Mouse (Mus musculus) kidney, postnatal 0 days (tissue): Measurements from ENCODE around the gene Cacul1. TPM values are rescaled to one million over a fixed set of nuclear protein-coding genes. Genes with fewer than 3 reads are reported as not detected.

ENCODE experiments used
- ATAC-seq: fragments of 200-750 bp; cut with Nextera tagmentation; replicated peaks from 2 replicates; pipeline ENCODE4 v1.8.0; 2017; ENCODE audit warnings: low read depth, moderate number of reproducible peaks, moderate TSS enrichment, moderate library complexity; ENCODE audit not compliant: low FRiP score
- DNase-seq: peaks from one replicate; pipeline ENCODE4 v3.0.0-alpha.2; 2016; ENCODE audit warnings: low spot score
- H3K27ac ChIP-seq: fragments of 300-500 bp; sonication (generic); 2 replicates; pipeline ENCODE4 v1.5.1; 2014; ENCODE audit warnings: mild to moderate bottlenecking
- H3K27me3 ChIP-seq: fragments of 300-500 bp; sonication (generic); 2 replicates; pipeline ENCODE4 v1.6.1; 2014; ENCODE audit warnings: low read length, mixed read lengths; ENCODE audit not compliant: insufficient read depth
- H3K36me3 ChIP-seq: fragments of 300-500 bp; sonication (generic); 2 replicates; pipeline ENCODE4 v1.6.1; 2014; ENCODE audit warnings: low read length, mixed read lengths; ENCODE audit not compliant: insufficient read depth
- H3K4me1 ChIP-seq: fragments of 300-500 bp; sonication (generic); replicated peaks from 2 replicates; pipeline ENCODE4 v1.6.1; 2014; ENCODE audit warnings: antibody characterized with exemption, low read length, mixed read lengths; ENCODE audit not compliant: insufficient read depth
- H3K4me2 ChIP-seq: fragments of 300-500 bp; sonication (generic); 2 replicates; pipeline ENCODE4 v1.6.1; 2014; ENCODE audit warnings: mild to moderate bottlenecking, low read length, moderate library complexity, mixed read lengths
- H3K4me3 ChIP-seq: fragments of 300-500 bp; sonication (generic); replicated peaks from 2 replicates; pipeline ENCODE4 v1.5.1; 2014; ENCODE audit warnings: low read depth, low read length
- H3K9ac ChIP-seq: fragments of 300-500 bp; sonication (generic); 2 replicates; pipeline ENCODE4 v1.6.1; 2014; ENCODE audit warnings: low read depth, low read length
- H3K9me3 ChIP-seq: fragments of 300-500 bp; sonication (generic); replicated peaks from 2 replicates; pipeline ENCODE4 v1.6.1; 2016; ENCODE audit warnings: low read length, inconsistent platforms, mixed read lengths
- CTCF ChIP-seq: IDR thresholded peaks from 2 replicates; pipeline ENCODE4 v1.5.1; 2016; ENCODE audit warnings: antibody characterized with exemption, low read depth, mild to moderate bottlenecking, moderate library complexity
- WGBS: fragments of 180-500 bp; shearing (Covaris S2); extraction: QIAGEN DNeasy Blood & Tissue Kit; methylation state at CpG from one replicate; pipeline ENCODE4 v1.1.7; 2014; 5-methylcytosine and 5-hydroxymethylcytosine counted together
- microRNA-seq: library from miRNA; unstranded; fragments of <30 nt; microRNA quantifications from one replicate; pipeline ENCODE4, GENCODE M21; 2016
- polyA plus RNA-seq: library from polyadenylated mRNA; unstranded; fragments of >200 nt; fragmentation: Nextera tagmentation; extraction: Ambion mirVana; gene quantifications from 2 replicates; pipeline ENCODE4 v1.2.1, GENCODE M21; 2015

Cacul1 gene
- polyA plus RNA-seq, 1 experiment from 2014 or later = 20.0 TPM

DNA sequence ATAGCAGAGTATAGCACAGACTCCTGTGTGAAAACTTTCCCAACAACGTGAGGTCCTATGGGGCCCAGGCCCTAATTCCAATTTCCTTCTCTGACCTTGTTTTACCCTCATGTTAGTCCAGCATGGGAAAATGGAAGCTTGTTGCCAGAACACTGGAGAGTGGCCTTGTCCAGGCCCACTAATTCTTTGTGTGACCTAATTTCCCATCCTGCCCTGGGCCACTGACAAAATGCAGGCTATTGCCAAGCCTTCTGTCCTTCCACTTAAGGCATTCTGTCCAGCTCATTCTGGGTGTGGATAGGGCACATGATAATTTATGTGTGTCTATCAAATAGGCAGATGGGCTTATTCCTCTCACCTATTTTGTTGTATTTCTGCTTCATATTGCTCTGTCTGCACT, 91.3 kb downstream of the Cacul1 start:
- no peak overlapping the region for H3K27ac ChIP-seq
- 88% methylated on average over 1 of the region's 1 CpGs for WGBS

DNA sequence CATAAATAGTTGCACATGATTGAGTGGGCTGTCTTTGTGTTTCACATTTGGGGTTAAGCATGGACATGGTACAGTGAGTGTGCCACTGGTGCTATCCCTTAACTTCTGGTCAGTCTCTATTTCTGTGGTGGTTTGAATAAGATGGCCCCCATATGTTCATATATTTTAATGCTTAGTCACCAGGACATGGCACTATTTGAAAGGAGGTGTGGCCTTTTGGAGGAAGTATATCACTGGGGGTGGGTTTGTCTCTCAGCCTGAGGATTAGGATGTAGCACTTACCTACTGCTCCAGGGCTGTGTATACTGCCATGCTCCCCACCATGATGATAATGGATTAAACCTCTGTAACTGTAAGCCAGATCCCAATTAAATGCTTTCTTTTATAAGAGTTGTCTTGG, 95.6 kb downstream of the Cacul1 start:
- H3K27me3 ChIP-seq = no peaks in the 10 kb centered on the region
- TF ChIP-seq CTCF = no peak
- DNase-seq = no peak
- H3K4me2 ChIP-seq = no peak overlapping the region
- no peak overlapping the region for H3K4me3 ChIP-seq
- H3K36me3 ChIP-seq = no peaks in the 10 kb centered on the region
- ATAC-seq = no peak
- no peaks in the 10 kb centered on the region for H3K4me1 ChIP-seq
- no peaks in the 10 kb centered on the region for H3K9me3 ChIP-seq
- no peak overlapping the region for H3K27ac ChIP-seq
- H3K9ac ChIP-seq = no peak overlapping the region

More for the DNA sequence above, 91.3 kb downstream of the Cacul1 start:
- H3K27me3 ChIP-seq = no peaks in the 10 kb centered on the region
- no peaks in the 10 kb centered on the region for H3K36me3 ChIP-seq
- no peak for TF ChIP-seq CTCF
- no peak overlapping the region for H3K4me3 ChIP-seq
- H3K9ac ChIP-seq = no peak overlapping the region
- no peak overlapping the region for H3K4me2 ChIP-seq
- H3K9me3 ChIP-seq = no peaks in the 10 kb centered on the region
- ATAC-seq = no peak
- DNase-seq = no peak
- H3K4me1 ChIP-seq = no peaks in the 10 kb centered on the region

DNA sequence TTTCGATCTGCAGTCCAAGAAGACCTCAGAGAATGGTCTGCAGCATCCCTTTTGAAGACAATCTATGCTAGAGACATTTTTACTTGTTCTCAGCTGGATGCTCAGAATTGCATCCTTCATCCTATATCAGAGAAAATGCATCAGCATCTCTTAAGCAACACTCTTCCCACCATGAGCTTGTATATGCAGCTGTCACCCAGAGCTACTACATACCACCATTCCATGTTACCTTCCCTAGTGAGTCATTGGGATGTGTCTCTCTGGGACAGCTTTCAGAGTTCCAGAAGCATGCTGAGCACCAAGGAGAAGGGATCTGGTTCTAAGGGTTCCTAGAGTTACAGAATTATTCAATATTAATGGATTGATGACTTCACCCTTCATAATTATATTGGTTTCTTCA, 102.0 kb downstream of the Cacul1 start:
- no peak for ATAC-seq
- 47% methylated on average over 1 of the region's 1 CpGs for WGBS
- H3K4me1 ChIP-seq = no peaks in the 10 kb centered on the region

DNA sequence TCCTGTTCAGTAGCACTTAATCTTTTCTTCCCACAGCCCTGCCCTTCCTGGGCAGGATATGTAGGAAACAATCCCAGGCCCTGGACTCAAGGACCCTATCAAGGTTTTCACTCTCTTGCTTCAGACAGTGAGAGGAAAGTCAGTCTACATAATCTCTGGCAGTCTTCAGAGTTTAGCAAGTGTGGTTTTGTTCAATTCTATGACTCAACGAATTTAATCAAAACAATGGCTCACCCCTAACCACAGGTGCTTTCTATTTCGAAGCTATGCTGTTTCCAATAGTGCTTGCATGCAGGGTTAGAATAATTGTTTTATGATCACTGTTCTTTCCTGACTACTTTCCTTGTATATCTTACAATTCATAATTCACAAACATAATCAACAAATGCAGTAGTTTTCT, 103.0 kb downstream of the Cacul1 start:
- no peaks in the 10 kb centered on the region for H3K4me1 ChIP-seq
- no peak overlapping the region for H3K9ac ChIP-seq
- no peaks in the 10 kb centered on the region for H3K27me3 ChIP-seq
- no peak for TF ChIP-seq CTCF
- H3K9me3 ChIP-seq = no peaks in the 10 kb centered on the region
- DNase-seq (no peak), ATAC-seq (no peak)
- H3K27ac ChIP-seq = no peak overlapping the region
- H3K4me2 ChIP-seq = no peak overlapping the region
- no peak overlapping the region for H3K4me3 ChIP-seq
- WGBS = 60% methylated on average over 2 of the region's 2 CpGs
- no peaks in the 10 kb centered on the region for H3K36me3 ChIP-seq

More for the DNA sequence above, 102.0 kb downstream of the Cacul1 start:
- Histone ChIP-seq H3K9ac (no peak overlapping the region), H3K4me2 (no peak overlapping the region), H3K36me3 (no peaks in the 10 kb centered on the region), H3K27me3 (no peaks in the 10 kb centered on the region), H3K4me3 (no peak overlapping the region), H3K9me3 (no peaks in the 10 kb centered on the region), H3K27ac (no peak overlapping the region)
- TF ChIP-seq CTCF = no peak
- no peak for DNase-seq

Small RNAs within 50 kb of the gene (microRNA-seq; reads per million reads assigned to microRNA genes)
- not detected for gene Gm25238

Other genes starting within 250 kb of the Cacul1 start
- gene Prlhr, start 112.7 kb downstream of the Cacul1 start, polyA plus RNA-seq = not detected in 2 replicates
- gene Nanos1, start 175.0 kb upstream of the Cacul1 start, polyA plus RNA-seq = 0.69 and 0.75 TPM in 2 replicates
- 97.2 and 108 TPM in 2 replicates for gene Eif3a, start 209.6 kb upstream of the Cacul1 start, polyA plus RNA-seq
- gene Fam45a, start 230.6 kb upstream of the Cacul1 start, polyA plus RNA-seq = 26.5 and 29.1 TPM in 2 replicates